Mouse (Mus musculus): Measurements from ENCODE around the gene Mrpl10. TPM values are rescaled to one million over a fixed set of nuclear protein-coding genes. Genes with fewer than 3 reads are reported as not detected.

Mrpl10 gene
- polyA plus RNA-seq, 1 experiment = 66.0 TPM

DNA sequence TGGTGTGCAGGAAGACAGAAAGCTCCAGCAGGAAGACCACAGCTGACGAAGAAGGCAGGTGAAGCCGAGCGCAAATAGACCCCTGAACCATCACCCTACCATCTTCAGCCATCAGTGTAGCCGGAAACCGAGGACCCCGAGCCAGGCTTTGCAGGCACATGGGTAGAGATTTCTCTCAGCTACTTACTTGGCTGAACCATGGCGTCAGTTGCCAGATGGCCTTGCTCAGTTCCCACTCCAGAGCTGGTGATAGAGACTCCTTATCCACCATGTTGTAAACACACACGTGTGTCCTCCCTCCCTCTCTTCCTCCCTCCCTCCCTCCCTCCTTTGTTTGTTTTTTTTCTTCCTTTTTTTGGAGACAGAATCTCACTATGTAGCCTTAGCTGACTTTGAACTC lies 32.9 kb downstream of the Mrpl10 start:
- H3ac ChIP-seq (ENCODE audit: control insufficient read depth, insufficient read length) = no peak overlapping the region
- no peak overlapping the region for H3K4me3 ChIP-seq
- H3K27me3 ChIP-seq (ENCODE audit: control insufficient read depth, insufficient read depth, insufficient read length) = no peaks in the 10 kb centered on the region
- no peak overlapping the region for H3K4me2 ChIP-seq (ENCODE audit: low read depth)
- TF ChIP-seq SRF (IDR thresholded peaks at IDR 0.05; ENCODE audit: control insufficient read depth, insufficient read length, low read depth) = no peak
- no peak for TF ChIP-seq CEBPB (IDR thresholded peaks at IDR 0.05; ENCODE audit: insufficient read depth, poor library complexity, severe bottlenecking)
- TF ChIP-seq MAX (IDR thresholded peaks at IDR 0.05; ENCODE audit: low read depth) = no peak
- no peak for TF ChIP-seq E2F4 (IDR thresholded peaks at IDR 0.05; ENCODE audit: insufficient read depth)
- no peak for TF ChIP-seq TCF12 (IDR thresholded peaks at IDR 0.05; ENCODE audit: insufficient read depth, poor library complexity, severe bottlenecking)
- no peak for TF ChIP-seq REST (IDR thresholded peaks at IDR 0.05; ENCODE audit: insufficient read depth, insufficient read length)
- TF ChIP-seq MYOD1 (IDR thresholded peaks at IDR 0.05; ENCODE audit: control insufficient read depth in 1 of 3, insufficient read length in 2 of 3, low read depth in 2 of 3) = no peak
- TF ChIP-seq MYOG (IDR thresholded peaks at IDR 0.05; ENCODE audit: control insufficient read depth in 1 of 3, insufficient read depth in 1 of 3, insufficient read length in 2 of 3, low read depth in 2 of 3) = no peak
- TF ChIP-seq POLR2A (IDR thresholded peaks at IDR 0.05; ENCODE audit: insufficient read length, low read depth) = no peak
- no peak for TF ChIP-seq TCF3 (IDR thresholded peaks at IDR 0.05; ENCODE audit: insufficient read length, low read depth)
- no peak for TF ChIP-seq POLR2AphosphoS2 (IDR thresholded peaks at IDR 0.05; ENCODE audit: insufficient read length, low read depth)
- no peak for TF ChIP-seq USF1 (IDR thresholded peaks at IDR 0.05; ENCODE audit: low read depth)
- no peaks in the 10 kb centered on the region for H3K79me2 ChIP-seq (ENCODE audit: control insufficient read depth, insufficient read depth)
- no peaks in the 10 kb centered on the region for H3K36me3 ChIP-seq (ENCODE audit: control insufficient read depth, insufficient read depth)

DNA sequence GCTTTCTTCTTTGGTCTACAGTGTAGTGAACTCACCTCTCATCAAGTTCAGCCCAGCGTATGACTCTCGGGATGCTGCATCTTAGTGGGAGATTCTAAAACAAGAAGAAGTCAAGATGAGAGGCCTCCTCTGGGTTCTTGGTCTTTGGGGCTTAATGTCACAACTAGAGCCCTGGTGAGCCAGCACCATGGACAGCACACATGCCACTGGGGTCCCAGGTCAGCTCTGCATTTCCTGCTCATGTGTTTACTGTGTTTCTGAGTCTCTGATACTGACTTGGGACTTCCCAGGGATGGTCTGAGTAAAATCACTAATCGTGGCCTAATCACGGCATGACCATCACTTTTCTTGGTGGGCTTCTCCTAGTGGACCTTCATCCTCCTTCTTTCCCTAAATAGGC lies 37.4 kb downstream of the Mrpl10 start:
- H3K27me3 ChIP-seq (ENCODE audit: control insufficient read depth, insufficient read depth, insufficient read length) = no peaks in the 10 kb centered on the region
- no peak overlapping the region for H3K4me2 ChIP-seq (ENCODE audit: low read depth)
- H3K79me2 ChIP-seq (ENCODE audit: control insufficient read depth, insufficient read depth) = no peaks in the 10 kb centered on the region
- no peak for TF ChIP-seq TCF3 (IDR thresholded peaks at IDR 0.05; ENCODE audit: insufficient read length, low read depth)
- peak; percentile 97 for TF ChIP-seq REST (IDR thresholded peaks at IDR 0.05; ENCODE audit: insufficient read depth, insufficient read length)
- TF ChIP-seq E2F4 (IDR thresholded peaks at IDR 0.05; ENCODE audit: insufficient read depth) = no peak
- no peak for TF ChIP-seq TCF12 (IDR thresholded peaks at IDR 0.05; ENCODE audit: insufficient read depth, poor library complexity, severe bottlenecking)
- no peak for TF ChIP-seq CEBPB (IDR thresholded peaks at IDR 0.05; ENCODE audit: insufficient read depth, poor library complexity, severe bottlenecking)
- no peak for TF ChIP-seq POLR2A (IDR thresholded peaks at IDR 0.05; ENCODE audit: insufficient read length, low read depth)
- H3K36me3 ChIP-seq (ENCODE audit: control insufficient read depth, insufficient read depth) = no peaks in the 10 kb centered on the region
- no peak overlapping the region for H3K4me3 ChIP-seq
- H3ac ChIP-seq (ENCODE audit: control insufficient read depth, insufficient read length) = no peak overlapping the region

DNA sequence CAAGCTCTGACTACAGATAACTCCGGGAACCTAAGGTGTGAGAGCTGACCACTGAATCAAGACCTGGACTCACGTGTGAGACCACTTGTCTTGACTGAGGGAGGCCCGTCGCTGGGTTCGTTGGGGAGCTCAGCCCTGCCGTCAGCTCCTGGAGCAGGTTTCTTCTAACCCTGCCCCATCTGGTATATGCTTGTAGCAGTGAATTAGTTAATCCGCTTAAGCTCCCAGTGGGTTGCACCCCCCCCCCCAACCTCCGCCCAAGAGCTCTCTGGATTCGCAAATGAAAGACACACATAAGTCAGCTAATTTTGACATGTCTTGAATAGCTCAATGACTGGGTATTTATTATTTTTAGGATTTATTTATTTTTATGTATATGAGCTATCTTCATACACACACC lies 38.9 kb downstream of the Mrpl10 start:
- Histone ChIP-seq H3K27me3 (ENCODE audit: control insufficient read depth, insufficient read depth, insufficient read length) (no peaks in the 10 kb centered on the region), H3K4me2 (ENCODE audit: low read depth) (no peak overlapping the region), H3K4me3 (no peak overlapping the region), H3ac (ENCODE audit: control insufficient read depth, insufficient read length) (no peak overlapping the region), H3K79me2 (ENCODE audit: control insufficient read depth, insufficient read depth) (no peaks in the 10 kb centered on the region), H3K36me3 (ENCODE audit: control insufficient read depth, insufficient read depth) (no peaks in the 10 kb centered on the region)
- TF ChIP-seq E2F4 (IDR thresholded peaks at IDR 0.05; ENCODE audit: insufficient read depth) = no peak
- no peak for TF ChIP-seq MYOG (IDR thresholded peaks at IDR 0.05; ENCODE audit: control insufficient read depth in 1 of 3, insufficient read depth in 1 of 3, insufficient read length in 2 of 3, low read depth in 2 of 3)
- no peak for TF ChIP-seq MAX (IDR thresholded peaks at IDR 0.05; ENCODE audit: low read depth)
- no peak for TF ChIP-seq SRF (IDR thresholded peaks at IDR 0.05; ENCODE audit: control insufficient read depth, insufficient read length, low read depth)
- TF ChIP-seq REST (IDR thresholded peaks at IDR 0.05; ENCODE audit: insufficient read depth, insufficient read length) = no peak
- no peak for TF ChIP-seq MYOD1 (IDR thresholded peaks at IDR 0.05; ENCODE audit: control insufficient read depth in 1 of 3, insufficient read length in 2 of 3, low read depth in 2 of 3)
- TF ChIP-seq POLR2AphosphoS2 (IDR thresholded peaks at IDR 0.05; ENCODE audit: insufficient read length, low read depth) = no peak
- no peak for TF ChIP-seq USF1 (IDR thresholded peaks at IDR 0.05; ENCODE audit: low read depth)
- no peak for TF ChIP-seq POLR2A (IDR thresholded peaks at IDR 0.05; ENCODE audit: insufficient read length, low read depth)
- no peak for TF ChIP-seq CEBPB (IDR thresholded peaks at IDR 0.05; ENCODE audit: insufficient read depth, poor library complexity, severe bottlenecking)
- no peak for TF ChIP-seq TCF3 (IDR thresholded peaks at IDR 0.05; ENCODE audit: insufficient read length, low read depth)
- TF ChIP-seq TCF12 (IDR thresholded peaks at IDR 0.05; ENCODE audit: insufficient read depth, poor library complexity, severe bottlenecking) = no peak

DNA sequence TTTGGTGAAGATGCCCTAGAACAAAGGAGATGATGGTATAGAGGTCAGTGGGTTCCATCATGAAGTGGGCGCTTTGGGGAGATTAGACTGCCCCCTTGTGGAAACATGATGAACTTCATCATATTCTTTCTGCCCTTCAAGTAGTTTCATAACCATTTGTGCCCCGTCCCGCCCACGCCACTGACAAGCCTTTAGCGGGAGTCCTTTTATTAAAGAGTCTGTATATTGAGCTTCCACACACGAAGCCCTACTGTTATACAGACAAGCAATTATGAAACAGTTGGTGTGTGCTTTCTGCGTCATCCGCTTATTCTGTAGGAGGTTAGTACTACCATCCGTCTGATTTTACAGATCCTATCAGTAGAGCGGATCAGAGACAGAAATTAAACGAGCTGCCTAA lies 41.6 kb downstream of the Mrpl10 start:
- Histone ChIP-seq H3ac (ENCODE audit: control insufficient read depth, insufficient read length) (no peak overlapping the region), H3K4me2 (ENCODE audit: low read depth) (peak overlapping the region; percentile 66), H3K4me3 (no peak overlapping the region), H3K79me2 (ENCODE audit: control insufficient read depth, insufficient read depth) (no peaks in the 10 kb centered on the region), H3K36me3 (ENCODE audit: control insufficient read depth, insufficient read depth) (no peaks in the 10 kb centered on the region), H3K27me3 (ENCODE audit: control insufficient read depth, insufficient read depth, insufficient read length) (no peaks in the 10 kb centered on the region)
- TF ChIP-seq POLR2AphosphoS2 (IDR thresholded peaks at IDR 0.05; ENCODE audit: insufficient read length, low read depth) = no peak
- TF ChIP-seq REST (IDR thresholded peaks at IDR 0.05; ENCODE audit: insufficient read depth, insufficient read length) = no peak
- TF ChIP-seq CEBPB (IDR thresholded peaks at IDR 0.05; ENCODE audit: insufficient read depth, poor library complexity, severe bottlenecking) = no peak
- TF ChIP-seq MYOD1 (IDR thresholded peaks at IDR 0.05; ENCODE audit: control insufficient read depth in 1 of 3, insufficient read length in 2 of 3, low read depth in 2 of 3) = no peak
- TF ChIP-seq TCF3 (IDR thresholded peaks at IDR 0.05; ENCODE audit: insufficient read length, low read depth) = no peak
- no peak for TF ChIP-seq MYOG (IDR thresholded peaks at IDR 0.05; ENCODE audit: control insufficient read depth in 1 of 3, insufficient read depth in 1 of 3, insufficient read length in 2 of 3, low read depth in 2 of 3)
- no peak for TF ChIP-seq E2F4 (IDR thresholded peaks at IDR 0.05; ENCODE audit: insufficient read depth)
- TF ChIP-seq TCF12 (IDR thresholded peaks at IDR 0.05; ENCODE audit: insufficient read depth, poor library complexity, severe bottlenecking) = no peak
- TF ChIP-seq USF1 (IDR thresholded peaks at IDR 0.05; ENCODE audit: low read depth) = no peak
- no peak for TF ChIP-seq POLR2A (IDR thresholded peaks at IDR 0.05; ENCODE audit: insufficient read length, low read depth)

Data from myocyte (in vitro differentiated cells).